Mouse (Mus musculus) heart, adult 18-20 months (tissue): ENCODE measurements around the gene Crct1. TPM values are rescaled to one million over a fixed set of nuclear protein-coding genes. Genes with fewer than 3 reads are reported as not detected.

Experiments
- DNase-seq, 2 experiments: peaks; one replicate each; pipeline ENCODE4 v3.0.0; 2021 to 2022; ENCODE audit warnings: mixed read lengths in 1 of 2
- long read RNA-seq, 2 experiments: library from polyadenylated mRNA; stranded (forward); transcript quantifications; one replicate each; pipeline ENCODE4 v2.0.0; 2021
- total RNA-seq, 2 experiments: library from RNA; stranded (reverse); gene quantifications; 2 replicates each; pipeline ENCODE4 v1.2.3; 2021

The Crct1 gene
- not detected for total RNA-seq
- long read RNA-seq, experiment 1, result 0 reads
- long read RNA-seq, experiment 2, result 0 reads

DNA sequence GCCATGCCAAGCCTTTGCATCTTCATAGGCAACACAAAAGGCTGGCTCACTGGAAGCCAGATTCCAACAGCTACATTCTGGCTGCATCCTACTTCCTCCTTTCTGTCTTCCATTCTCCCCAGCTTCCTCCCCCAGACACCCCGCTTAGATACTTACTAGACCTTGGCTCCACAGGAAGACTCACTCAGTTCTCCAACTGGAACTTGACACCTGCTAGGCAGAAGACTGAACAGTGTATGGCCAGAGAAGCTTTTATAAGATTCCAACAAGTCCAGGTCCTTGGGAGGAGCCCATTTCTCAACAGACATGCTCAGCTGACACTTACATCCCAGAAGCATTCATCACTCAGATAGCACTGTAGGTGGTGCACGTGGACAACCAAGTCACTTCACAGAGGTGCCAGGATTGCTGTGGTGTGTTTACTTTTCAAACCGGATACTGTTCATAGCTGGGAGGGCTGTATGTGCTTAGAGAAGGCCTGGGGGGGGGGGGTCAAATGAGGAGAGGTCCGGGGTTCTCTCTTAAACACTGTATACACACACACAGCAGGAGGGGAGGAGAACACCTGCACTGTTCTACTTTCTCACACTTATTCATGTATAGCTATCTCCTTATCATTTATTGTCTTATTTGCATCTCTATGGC is at the start of gene Crct1:
Crct1 (minus strand) TSS at position 228 of the 645 bp plus-strand sequence.
- no peak for DNase-seq

GRCm38 (mm10) chr3:93052826-93053474 is 37.5 kb upstream of the Crct1 start:
- peak in 1 of 2 experiments; percentile 7 for DNase-seq

DNA sequence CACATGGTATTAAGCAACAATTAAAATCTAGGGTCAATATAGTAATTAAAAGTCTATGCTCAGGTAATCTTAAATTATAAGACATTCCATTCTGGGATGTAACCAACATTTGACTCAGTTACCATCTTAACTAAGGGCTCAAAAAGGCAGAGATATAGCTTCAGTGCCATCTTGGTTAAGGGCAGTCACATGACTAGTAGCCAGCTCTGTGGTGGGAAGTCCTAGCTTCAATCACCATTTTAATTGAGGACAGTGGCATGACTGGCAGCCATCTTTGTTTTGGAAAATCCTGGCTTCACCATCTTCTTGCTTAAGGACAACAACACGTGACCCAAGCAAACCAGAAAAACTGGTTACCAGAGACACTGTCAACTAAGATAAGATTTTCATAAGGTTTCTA is 34.7 kb upstream of the Crct1 start:
- no peak for DNase-seq

DNA sequence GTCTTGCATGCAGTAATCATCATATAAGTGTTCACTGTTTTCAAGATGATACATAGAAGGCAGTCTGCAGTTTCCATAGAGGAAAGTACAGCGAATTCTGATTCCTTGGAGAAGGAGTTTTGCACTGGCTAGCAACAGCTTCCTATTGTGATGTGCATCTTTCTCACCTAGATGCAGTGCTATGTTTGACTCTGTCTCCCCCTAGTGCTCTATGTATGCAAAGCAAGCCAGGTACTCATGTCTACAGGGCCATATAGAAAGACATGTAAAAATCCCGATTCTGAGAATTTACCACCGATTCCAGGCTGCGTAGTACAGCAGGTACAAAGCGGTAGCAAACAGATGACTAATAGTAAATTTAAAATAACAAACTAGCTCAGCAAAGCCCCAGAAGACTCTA is 16.0 kb upstream of the Crct1 start:
- DNase-seq, result peak in 1 of 2 experiments; percentile 7

GRCm38 (mm10) chr3:93025486-93025885 is 10.0 kb upstream of the Crct1 start:
- no peak for DNase-seq

DNA sequence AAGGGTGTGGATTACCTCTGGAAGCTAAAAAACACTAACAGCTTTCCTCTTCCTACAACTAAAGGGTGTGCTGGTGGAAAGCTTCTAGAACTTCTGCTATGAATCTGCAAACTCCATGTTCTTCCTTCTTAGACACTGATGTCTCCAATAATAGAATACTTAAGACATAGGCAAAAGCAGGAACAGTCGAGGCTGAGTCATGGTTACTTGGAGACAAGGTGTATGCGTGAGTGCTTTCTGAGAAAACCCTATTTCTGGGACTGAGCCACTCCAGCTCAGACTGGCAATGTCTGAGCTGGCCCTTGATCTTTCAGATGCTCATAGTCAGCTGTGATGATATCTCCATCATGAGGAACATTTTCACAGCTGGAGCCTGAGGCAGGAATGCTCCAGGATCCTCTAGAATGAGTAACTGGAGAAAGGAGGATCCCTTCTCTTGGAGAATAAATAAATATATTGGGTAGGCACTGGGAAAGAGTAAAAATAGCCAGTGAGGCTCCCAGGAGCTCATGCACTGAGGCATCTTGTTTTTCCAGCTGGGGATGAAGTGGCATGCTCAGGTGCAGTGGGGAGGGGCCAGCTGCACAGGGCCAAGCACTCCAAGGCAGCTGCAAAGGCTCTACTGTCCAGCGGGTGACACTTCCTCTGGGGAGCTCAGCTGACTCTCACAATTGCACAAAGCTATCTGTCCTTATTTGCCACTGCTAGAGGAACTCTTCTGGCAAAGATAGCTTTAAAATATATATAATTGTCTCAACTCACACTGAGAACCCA is 8.1 kb upstream of the Crct1 start:
- DNase-seq, result no peak

DNA sequence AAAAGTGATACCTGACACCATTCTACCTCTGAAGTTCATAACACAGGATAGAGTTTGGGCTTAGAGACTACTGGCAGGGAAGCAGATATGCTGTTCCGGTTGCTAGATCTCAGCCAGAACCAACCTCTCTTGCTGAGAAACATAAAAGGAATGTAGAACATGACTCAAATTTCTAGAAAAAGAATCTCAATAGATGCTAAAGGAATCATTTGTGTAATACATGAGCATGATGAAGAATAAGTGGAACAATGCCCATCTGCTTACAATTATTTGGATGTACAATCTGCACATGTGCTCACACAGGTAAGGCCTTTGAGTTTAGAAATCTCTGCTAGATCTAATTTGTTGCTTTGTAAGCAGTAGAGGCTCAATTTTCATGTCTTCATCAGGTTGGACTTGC is 5.7 kb upstream of the Crct1 start:
- no peak for DNase-seq

DNA sequence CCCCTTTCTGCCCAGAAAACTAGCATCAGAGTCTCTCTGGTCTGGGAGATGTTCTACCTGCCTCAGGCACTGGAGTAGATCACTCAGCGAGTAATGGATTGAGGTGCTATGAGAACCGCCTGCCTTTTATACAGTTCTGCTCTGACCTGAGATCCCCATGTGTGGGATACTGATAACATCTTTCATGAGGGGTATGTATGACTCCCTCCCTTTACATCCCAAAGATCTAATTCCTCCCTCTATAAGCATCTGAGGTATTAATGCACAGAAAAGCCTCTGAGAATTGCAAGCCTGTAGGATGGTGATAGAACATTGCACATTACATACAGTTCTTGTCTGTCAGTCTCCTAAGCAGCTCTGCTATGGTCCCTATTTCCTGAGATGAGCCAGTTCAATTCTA is 3.5 kb upstream of the Crct1 start, which contains the start of gene Lce1m:
Lce1m (minus strand) TSS at position 101 of the 400 bp plus-strand sequence.
- no peak for DNase-seq

DNA sequence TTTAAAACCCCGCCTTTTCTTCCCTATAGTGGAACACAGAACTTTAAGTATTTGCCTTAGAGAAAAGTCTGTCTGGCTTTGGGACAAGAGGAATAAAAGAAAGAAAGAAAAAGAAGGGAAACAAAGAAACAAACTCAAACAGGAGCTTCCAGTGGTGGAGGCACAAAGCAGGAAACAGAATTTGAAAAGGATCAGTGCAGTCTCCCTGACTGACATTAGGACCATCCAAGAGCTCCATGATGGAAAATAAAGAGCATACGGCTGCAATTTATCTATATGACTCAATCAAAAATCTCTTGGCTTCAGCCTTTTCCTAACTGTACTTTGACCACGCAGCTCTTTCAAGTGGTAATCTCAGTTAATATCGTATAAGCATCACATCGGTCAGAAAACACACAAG is 616 bp downstream of the Crct1 start:
- DNase-seq, result no peak

- DNase-seq, result peak; percentile 6 to 7
Measured at GRCm38 (mm10) chr3:93014378-93014801, 1.1 kb downstream of the Crct1 start.

DNA sequence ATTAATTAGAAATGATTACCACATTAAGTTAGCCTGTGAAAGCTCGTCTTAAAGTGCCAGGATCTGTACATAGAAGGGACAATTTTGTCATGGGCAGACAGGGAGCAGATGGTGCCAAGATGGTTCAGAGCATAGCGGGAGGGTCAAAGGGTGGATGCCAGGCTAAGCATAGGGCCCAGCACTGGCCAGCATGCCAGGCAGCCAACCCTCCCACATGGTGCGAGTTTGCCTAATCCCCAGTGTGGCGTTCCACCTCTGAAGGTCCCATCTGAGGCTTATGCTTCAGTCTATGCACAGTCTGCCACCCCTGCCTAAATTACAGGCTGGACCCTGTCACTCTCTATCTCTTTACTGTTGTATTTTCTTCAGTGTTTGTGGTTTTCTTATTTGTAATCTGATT is 12.6 kb downstream of the Crct1 start:
- no peak for DNase-seq

DNA sequence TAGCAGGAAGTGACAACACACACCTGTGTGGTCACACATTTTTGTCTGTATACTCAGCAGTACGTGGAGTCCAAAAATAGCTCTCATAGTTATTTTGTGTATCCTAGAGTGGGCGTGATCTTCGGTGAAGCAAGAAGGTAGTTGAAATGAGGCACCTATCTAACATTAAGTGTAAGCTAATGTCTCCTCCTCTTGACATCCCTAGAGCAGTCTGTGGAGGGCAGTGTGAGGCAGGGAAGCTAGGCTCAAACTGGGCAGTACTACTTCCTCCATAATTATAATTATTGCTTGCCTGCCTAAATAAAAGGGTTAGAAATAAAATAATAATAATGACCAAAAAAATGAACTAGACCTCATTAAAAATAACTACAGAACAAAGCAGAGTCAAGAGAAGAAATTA is 14.9 kb downstream of the Crct1 start:
- no peak for DNase-seq

- DNase-seq, result peak; percentile 19 to 53
Measured at GRCm38 (mm10) chr3:92998691-92999090, 16.8 kb downstream of the Crct1 start.

- DNase-seq, result no peak
Measured at GRCm38 (mm10) chr3:92991926-92992325, 23.6 kb downstream of the Crct1 start, which contains the start of gene Lce3f. Gene Lce3f, plus strand, starts transcription at chr3:92992226.

DNA sequence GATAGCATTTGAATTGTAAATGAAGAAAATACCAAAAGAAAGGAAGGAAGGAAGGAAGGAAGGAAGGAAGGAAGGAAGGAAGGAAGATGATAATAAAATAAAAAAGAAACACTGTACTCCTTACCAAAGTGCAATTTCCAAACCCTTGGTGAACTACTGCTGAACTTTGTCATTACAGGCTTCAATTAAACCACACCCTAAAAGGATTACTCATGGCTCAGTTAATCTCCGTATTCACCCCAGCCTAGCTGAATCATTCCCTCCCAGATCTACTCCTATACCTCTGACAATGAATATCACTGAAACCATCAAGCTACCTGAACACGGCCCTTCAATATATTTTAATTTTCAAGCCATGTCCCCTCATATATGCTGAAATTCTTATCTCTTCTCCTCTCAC is 37.0 kb downstream of the Crct1 start:
- no peak for DNase-seq

GRCm38 (mm10) chr3:92966761-92967160 is 48.7 kb downstream of the Crct1 start, which contains the start of gene Lce3e:
Gene Lce3e, plus strand, starts transcription at chr3:92967061.
- no peak for DNase-seq

Other genes with a start within 250 kb of the Crct1 start
- gene Lce1i, start 236.8 kb downstream of the Crct1 start, total RNA-seq, result not detected
- not detected for gene Lce1j, start 225.2 kb downstream of the Crct1 start, total RNA-seq
- not detected for gene Lce1k, start 207.8 kb downstream of the Crct1 start, total RNA-seq
- not detected for gene Kprp, start 188.4 kb downstream of the Crct1 start, total RNA-seq
- gene Lce1l, start 164.4 kb downstream of the Crct1 start, total RNA-seq, result not detected
- not detected for gene 2310050C09Rik, start 145.5 kb downstream of the Crct1 start, total RNA-seq
- gene Lce3a, start 89.5 kb downstream of the Crct1 start, total RNA-seq, result not detected
- gene Lce3b, start 82.7 kb downstream of the Crct1 start, total RNA-seq, result not detected
- gene Lce3c, start 71.2 kb downstream of the Crct1 start, total RNA-seq, result not detected
- gene Lce3d, start 58.3 kb downstream of the Crct1 start, total RNA-seq, result not detected
- not detected for gene Lce3e, start 48.6 kb downstream of the Crct1 start, total RNA-seq
- gene Lce3f, start 23.5 kb downstream of the Crct1 start, total RNA-seq, result not detected
- not detected for gene Lce1m, start 3.4 kb upstream of the Crct1 start, total RNA-seq
- not detected for gene Gm4858, start 53.1 kb upstream of the Crct1 start, total RNA-seq
- not detected for gene Crnn, start 129.1 kb upstream of the Crct1 start, total RNA-seq
- not detected for gene Flg2, start 181.6 kb upstream of the Crct1 start, total RNA-seq